Mouse (Mus musculus) frontal cortex, postnatal 25 days (tissue): ENCODE measurements around the gene Tnfsf15.
A peak's percentile ranks its signal among the peaks of the same experiment; 100 is the strongest.

Source experiments
- DNase-seq, 2 experiments: peaks; one replicate each; pipeline ENCODE4 v3.0.0; 2022; ENCODE audit warnings: low spot score in 2 of 2

The Tnfsf15 gene

GRCm38 (mm10) chr4:63742101-63742500 is 2.8 kb downstream of the Tnfsf15 start:
- DNase-seq = no peak

- DNase-seq = no peak
These were observed 4.2 kb downstream of the Tnfsf15 start for GRCm38 (mm10) chr4:63740761-63741160.

GRCm38 (mm10) chr4:63740001-63740400 is 4.9 kb downstream of the Tnfsf15 start:
- DNase-seq = no peak

GRCm38 (mm10) chr4:63739524-63739923 is 5.4 kb downstream of the Tnfsf15 start:
- no peak for DNase-seq

- DNase-seq = no peak
These were observed 6.4 kb downstream of the Tnfsf15 start for GRCm38 (mm10) chr4:63738364-63738997.

- no peak for DNase-seq
These were observed 13.6 kb downstream of the Tnfsf15 start for GRCm38 (mm10) chr4:63731299-63731698.

GRCm38 (mm10) chr4:63726727-63727126 is 18.2 kb downstream of the Tnfsf15 start:
- no peak for DNase-seq

- DNase-seq = no peak
These were observed 18.9 kb downstream of the Tnfsf15 start for GRCm38 (mm10) chr4:63725981-63726380.

- no peak for DNase-seq
These were observed 26.8 kb downstream of the Tnfsf15 start for GRCm38 (mm10) chr4:63717922-63718643.

GRCm38 (mm10) chr4:63711886-63712285 is 33.0 kb downstream of the Tnfsf15 start:
- no peak for DNase-seq

GRCm38 (mm10) chr4:63710431-63711220 is 34.3 kb downstream of the Tnfsf15 start:
- no peak for DNase-seq

- DNase-seq = no peak
These were observed 38.5 kb downstream of the Tnfsf15 start for GRCm38 (mm10) chr4:63706279-63706971.

GRCm38 (mm10) chr4:63704232-63704631 is 40.7 kb downstream of the Tnfsf15 start:
- no peak for DNase-seq

- DNase-seq = no peak
These were observed 41.2 kb downstream of the Tnfsf15 start for GRCm38 (mm10) chr4:63703686-63704085.

- DNase-seq = no peak
These were observed 42.8 kb downstream of the Tnfsf15 start for GRCm38 (mm10) chr4:63702006-63702704.

GRCm38 (mm10) chr4:63699749-63700148 is 45.2 kb downstream of the Tnfsf15 start:
- no peak for DNase-seq

- DNase-seq = no peak
These were observed 48.0 kb downstream of the Tnfsf15 start for GRCm38 (mm10) chr4:63696921-63697320.

GRCm38 (mm10) chr4:63692351-63692750 is 52.6 kb downstream of the Tnfsf15 start:
- DNase-seq = no peak

GRCm38 (mm10) chr4:63687429-63687828 is 57.5 kb downstream of the Tnfsf15 start:
- no peak for DNase-seq

- DNase-seq = peak in 1 of 2 experiments; percentile 9
These were observed 58.8 kb downstream of the Tnfsf15 start for GRCm38 (mm10) chr4:63686157-63686556.

GRCm38 (mm10) chr4:63685253-63685525 is 59.7 kb downstream of the Tnfsf15 start:
- no peak for DNase-seq
